Mouse (Mus musculus): ENCODE measurements around the gene Kif2a.

Gene Kif2a

DNA sequence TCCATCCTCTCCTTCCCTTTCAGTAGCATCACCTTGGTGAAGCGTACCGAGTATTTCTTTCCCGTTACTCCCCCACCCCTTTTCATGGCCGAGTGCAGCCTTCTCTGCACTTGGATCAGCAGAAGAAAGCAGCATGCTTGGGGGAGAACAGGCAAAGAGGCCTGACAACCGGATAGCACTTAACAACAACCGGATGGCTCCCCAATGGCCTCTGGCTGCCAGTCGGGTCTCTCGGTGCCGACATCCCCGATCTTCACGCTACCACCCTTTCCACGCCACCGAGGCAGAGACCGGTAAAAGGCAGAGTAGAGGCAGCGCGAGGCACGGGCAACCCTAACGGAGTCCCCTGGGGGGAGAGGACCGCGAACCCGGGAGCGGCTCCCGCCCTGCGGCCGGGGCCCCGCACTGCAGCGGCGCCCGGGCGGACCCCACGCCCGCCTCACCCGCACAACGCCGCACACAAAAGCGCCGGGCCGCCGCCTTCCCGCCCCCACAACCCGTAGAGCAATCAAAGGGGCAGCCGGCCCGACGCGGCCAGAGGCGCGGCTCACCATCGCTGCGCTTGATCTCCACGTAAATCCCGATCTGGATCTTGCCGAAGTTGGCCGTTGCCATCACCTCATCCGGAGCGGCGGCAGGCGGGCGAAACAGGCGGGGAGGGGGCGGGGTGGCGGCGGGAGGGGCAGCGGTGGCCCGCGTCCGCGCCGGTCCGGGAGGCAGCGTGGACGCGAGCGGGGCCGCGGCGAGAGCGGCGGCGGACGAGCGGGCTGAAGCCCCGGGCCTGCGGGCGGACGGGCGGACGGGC is at the start of gene Kif2a:
Kif2a (minus strand) TSS at position 666 of the 805 bp plus-strand sequence.
- DNase-seq (ENCODE audit: low spot score) = no peak

DNA sequence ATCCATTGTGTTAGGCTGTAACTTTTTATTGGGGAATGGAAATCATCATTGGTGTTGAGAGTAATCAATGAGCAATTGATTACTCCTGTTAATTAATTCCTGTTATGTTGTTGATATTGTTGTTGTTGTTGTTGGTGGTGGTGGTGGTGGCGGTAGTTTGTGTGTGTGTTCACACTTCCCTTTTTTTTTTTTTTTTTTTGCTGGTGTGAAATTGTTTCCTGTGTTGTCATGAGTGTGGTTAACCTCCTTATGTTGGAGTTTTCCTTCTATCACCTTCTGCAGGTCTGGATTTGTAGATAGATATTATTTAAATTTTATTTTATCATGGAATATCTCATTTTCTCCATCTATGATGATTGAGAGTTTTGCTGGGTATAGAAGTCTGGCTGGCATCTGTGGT is 47.1 kb upstream of the Kif2a start:
- DNase-seq (ENCODE audit: low spot score) = no peak

DNA sequence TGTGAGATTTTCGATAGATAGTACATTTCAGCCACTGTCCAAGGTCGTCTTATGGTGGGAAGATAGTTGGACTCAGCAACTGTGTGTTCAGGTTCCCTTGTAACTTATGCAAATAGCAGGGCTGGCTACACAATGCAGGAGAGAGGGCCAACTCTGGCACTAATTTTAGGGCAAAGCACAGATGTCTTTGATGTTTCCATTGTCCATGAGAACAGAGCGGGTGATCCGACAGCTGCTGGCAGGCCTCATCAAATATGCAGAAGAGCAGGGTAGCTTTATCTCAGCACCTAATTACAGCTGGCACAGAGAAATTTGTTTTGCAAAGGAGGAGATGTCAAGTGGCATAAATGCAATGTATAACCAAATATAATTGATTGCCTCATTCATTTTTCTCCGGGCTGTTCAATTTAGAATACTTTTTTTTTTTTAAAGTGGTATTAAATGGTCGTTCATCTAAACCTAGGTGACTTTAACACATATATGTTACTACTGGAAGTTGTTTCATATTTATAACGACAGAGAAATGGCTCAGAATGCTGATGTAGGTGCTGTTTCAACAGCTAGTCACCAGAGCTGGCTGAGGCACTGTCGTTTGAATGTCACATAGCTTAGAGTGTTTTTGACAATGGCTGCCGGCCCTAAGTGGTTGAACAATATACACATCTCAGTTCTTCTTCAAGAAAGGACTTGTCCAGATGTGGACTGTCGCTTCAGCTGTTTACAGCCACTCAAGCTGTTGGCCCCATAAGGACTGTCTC is 43.4 kb upstream of the Kif2a start:
- no peak for DNase-seq (ENCODE audit: low spot score)

DNA sequence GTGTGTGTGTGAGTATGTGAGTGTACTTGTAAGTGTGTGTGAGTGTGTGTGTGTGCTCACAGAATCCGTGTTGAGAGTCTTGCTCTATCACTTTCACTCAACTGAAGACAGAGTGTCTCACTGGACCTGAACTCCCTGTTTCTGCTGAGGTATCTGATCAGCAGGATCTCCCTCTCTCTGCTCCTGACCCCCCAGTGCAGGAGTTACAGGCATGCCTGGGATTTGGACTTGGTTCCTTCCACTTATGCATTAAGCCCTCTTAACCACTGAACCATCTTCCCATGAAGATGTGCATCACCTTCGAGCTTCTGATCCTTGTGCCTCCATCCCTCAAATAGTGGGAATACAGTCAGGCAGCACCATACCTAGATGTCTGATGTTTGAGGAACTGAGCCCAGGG is 42.3 kb upstream of the Kif2a start:
- DNase-seq (ENCODE audit: low spot score) = no peak

DNA sequence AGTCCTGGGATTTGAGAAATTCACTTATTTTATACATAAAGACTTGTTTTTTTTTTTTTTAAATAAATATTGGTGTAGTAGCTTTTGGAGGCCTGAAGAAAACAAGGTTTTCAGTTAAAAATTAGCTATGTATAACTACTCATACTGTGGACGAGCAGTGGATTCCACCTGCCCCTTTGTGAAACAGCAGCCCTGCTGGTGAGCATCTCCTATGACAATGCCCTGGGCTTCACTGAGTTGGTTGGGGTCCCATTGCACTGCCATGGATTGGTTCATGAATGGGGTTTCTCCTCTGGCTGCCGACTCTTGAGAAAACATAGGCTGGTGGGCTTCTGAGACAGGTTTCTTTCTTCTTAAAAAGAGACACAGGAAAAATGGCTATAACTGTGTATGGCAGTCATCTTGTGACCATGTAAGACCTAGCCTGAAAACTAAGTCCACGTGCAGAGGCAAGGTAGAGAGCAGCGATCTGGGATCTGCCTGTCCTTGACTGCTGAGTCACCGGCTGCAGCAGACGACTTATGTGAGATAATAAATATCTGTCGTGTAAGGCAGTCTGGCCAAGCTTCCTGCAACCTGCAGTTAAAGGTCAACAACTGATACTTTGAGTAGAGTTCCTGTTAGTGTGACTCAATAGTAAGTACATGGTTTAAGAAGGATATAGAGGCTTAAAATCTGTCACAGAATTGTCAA is 41.3 kb upstream of the Kif2a start:
- no peak for DNase-seq (ENCODE audit: low spot score)

DNA sequence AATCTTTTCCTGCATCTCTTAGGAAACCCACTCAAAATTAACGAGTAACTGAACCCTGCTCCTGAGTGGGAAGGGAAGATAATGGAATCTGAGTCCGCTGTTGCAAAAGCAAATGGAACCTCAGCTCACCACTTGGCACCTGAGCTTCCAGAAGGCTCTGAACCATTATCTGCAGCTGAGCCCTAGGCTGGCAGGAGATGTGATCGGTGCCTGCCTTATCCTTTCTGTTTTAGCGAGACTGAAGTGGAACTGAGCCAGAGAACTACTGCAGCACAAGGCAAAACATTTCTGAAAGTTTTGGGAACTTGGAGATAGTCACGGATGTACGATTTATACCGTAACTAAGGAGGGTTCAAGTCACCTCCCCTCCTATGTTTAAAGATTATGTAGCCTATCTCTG is 38.2 kb upstream of the Kif2a start:
- no peak for DNase-seq (ENCODE audit: low spot score)

DNA sequence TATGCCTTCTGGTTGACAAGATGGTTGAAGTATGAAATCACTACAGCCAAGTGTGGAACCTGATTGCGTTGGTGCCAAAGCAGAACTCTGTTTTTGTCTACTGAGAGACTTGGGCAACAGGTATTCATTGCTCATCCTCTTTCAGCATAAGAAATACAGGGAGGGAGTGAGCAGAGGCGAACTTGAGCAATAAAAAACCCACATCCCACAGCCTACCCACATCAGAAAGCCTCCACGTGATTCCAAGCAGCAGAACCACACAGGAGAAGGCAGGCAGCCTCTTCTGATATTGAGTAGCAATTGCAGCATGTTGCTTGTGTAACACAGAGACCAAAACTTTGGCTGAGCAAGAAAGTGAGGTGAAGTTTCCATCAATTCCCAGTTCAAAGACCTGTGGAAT is 37.5 kb upstream of the Kif2a start:
- no peak for DNase-seq (ENCODE audit: low spot score)

DNA sequence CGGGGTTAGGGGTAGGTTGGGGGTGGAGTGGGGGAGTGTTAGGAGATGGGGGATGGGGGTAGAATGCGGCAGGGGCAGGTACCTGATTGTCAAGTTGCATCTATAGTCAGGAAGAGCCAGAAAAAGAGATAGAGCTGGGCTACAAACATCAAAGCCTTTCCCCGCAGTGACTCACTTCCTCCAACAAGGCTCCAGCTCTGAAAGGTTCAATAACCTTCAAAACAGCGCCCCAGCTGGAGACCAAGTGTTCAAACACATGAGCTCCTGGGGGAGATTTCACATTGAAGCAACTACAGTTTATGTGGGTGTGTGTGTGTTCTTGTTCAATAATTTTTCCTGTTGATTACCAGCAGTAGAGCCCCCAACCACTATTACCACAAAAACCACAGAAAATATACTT is 34.4 kb upstream of the Kif2a start:
- no peak for DNase-seq (ENCODE audit: low spot score)

DNA sequence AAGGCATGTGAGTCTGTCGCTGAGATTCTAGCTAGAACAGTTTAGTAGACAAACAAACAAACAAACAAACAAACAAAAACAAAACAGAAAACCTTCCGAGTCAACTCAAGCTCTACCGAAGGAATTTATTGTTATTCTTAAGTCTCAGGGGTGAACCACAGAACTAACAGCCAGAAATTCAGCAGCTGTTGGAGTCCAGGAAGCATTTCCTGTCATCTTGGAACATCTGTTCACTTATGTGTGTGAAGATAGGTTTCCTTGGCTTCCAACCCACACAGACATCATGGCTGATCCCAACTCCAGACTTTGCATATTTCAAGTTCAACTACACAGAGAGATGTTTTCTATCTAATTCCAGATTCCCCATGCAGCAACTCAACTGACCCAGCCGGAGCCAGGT is 32.6 kb upstream of the Kif2a start:
- no peak for DNase-seq (ENCODE audit: low spot score)

DNA sequence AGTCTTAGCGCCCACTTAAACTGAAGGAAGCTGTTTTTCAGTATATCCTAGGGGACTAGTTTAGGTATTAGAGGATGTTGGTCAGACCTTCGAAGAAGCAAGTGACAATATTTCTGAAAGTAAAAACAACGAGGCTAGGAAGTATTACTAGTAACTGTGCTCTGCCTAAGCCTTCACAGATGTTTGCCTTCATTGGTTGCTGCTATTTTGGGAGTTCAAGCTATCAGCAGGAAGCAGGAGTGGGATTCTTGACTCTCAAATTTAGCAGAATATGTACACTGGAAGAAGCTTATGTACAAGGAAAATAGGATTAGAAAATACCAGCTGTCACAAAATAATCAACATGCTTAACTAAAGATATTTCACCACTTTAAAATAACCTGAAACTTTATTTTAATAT is 29.4 kb upstream of the Kif2a start:
- no peak for DNase-seq (ENCODE audit: low spot score)

DNA sequence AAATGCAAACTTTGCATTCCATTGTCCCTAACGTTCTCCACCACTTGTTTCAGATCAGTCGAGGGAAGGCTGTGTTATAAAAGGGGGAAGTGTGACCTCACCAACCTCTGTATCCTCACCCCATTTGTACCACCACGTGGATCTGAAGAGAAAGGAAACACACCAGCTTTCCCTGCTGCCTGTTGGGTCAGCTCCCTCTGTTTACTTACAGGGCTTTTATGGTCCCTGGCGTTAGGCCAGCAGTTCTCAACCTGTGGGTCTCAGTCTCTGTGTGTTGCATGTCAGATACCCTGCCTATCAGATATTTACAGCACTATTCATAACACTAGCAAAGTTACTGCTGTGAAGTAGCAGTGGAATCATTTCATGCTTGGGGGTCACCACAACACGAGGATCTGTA is 22.3 kb upstream of the Kif2a start:
- no peak for DNase-seq (ENCODE audit: low spot score)

DNA sequence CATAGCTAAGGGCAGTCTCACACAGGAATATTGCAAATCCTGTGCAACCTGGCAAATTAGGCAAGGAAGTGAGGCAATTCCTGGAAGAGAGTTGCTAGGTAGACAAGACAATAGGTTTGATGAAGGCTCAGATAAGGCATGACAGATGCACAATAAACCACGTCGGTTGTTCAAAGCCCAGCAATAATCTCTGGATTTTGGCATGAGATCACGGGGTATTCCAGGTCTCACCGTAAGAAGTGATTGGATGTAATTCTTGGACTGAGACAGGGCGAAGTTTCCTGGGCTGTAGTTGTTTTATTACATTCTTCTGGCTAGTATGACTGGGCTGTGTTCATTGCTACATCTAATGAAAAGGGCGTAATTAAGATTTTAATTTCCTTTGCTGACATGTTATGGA is 20.6 kb upstream of the Kif2a start:
- no peak for DNase-seq (ENCODE audit: low spot score)

DNA sequence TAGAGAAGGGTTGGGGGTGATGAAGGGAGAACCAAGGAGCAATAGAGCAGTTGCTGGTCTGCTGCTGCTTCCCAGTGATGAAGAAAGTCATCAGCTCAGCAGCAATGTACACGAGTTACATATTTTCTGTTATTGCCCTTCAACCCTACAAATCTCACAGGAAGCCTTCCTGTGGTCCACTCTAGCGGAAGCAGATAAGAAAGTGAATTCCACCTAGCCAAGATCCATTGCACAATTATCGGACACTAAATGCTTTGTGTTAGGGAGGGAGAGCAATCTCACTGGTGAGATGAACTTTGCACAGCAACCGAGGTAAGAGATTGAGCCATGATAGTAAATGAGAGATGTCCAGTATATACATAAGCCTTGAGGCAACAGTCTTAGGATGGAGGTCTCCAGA is 17.6 kb upstream of the Kif2a start:
- DNase-seq (ENCODE audit: low spot score) = no peak

DNA sequence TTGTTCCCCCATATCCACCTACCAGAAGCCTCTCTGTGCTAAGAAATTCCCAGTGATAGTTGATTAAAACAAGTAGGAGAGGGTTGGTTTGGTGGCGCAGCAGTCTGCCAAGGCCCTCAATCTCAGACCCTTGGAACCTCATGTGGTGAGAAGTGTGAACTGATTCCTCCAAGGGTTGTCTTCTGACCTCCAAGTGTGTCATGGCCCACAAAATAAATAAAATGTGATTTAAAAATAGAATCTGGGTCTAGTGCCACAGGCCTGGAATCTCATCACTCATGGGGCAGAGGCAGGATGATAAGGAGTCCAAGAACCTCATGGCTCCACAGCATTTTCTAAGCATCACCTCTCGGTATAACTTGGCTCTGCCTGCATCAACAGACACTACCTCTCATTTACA is 16.4 kb upstream of the Kif2a start:
- DNase-seq (ENCODE audit: low spot score) = no peak

DNA sequence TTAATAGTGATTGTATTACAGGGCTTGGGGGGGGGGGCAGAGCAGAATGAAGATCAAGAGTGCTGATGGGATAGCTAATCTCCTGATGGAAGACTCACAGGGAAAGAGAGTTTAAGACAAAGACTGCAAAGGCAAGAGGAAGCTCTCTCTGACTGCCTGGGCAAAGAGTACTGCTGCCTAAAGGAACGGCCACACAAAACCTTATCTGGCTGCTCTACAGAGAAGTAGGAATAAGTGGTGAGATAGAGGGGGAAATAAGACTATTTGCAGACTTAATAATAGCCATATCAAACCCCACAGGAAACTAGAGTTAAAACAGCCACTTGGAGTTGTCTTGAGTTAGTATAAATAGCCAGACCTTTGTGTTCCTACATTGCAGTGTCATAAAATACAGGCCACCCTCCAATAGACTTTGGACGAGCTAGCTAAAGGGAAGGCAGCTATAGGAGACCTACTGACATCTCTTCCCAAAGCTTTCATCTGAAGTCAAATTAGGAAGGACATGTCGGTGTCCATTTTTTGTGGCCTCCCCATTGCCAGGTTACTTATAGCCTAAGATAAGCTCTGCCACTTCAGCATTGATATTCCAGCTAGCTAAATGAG is 13.7 kb upstream of the Kif2a start:
- no peak for DNase-seq (ENCODE audit: low spot score)

DNA sequence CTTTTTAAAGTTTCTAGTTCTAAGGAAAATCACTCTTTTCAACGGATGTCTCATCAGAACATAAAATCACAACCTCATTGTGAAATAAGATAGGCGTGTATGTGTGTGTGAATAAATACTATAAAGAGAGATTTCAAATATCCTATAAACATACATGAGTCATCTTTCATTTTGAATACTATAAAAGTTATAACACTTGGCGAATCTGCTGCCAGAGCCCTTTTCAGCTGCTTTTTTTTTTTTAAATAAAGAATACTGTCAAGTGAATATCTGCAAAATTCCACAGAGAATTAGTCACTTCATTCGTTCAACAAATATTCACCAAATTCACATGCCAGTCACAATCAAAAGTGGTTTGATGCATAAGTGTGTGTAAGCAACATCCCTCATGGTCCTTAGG is 13.2 kb upstream of the Kif2a start:
- no peak for DNase-seq (ENCODE audit: low spot score)

DNA sequence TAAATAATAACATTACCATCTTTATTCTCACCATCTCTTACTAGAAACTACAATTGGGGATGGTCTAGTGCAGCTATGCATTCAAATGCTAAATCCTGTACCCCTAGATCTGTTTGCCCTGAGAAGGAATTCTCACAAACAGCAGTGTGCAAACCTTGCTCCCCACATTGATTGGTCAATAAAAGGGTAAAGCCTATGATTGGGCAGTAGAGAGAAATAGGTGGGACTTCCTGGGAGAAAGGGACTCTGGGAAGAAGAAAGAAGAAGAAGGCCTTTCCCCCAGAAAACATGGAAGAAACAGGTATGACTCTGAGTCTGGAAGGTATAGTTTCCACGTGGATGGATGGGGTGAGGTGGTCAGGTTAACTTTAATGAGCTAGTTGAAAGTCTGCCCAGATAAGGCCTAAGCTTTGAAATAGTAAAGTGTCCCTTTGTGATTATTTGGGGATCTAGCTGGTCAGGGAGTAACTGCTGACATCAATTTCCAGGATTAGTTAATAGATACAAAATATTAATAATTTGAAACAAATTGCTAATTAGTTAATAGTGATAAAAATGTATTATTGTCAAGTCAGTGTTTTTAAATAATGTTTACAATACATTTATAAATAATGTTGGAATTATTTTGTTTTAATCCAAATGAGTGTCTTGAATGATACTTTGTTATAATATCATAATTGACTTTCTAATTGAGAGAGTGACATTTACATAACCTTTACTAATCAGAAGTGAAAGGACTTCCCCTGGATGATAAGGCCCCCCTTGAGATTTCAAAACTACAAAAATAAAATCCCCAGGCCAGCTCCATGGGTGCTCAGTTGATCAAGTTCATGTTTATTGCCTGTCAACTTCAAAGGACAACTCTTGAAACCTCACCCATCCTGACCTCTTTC is 12.3 kb upstream of the Kif2a start:
- no peak for DNase-seq (ENCODE audit: low spot score)

DNA sequence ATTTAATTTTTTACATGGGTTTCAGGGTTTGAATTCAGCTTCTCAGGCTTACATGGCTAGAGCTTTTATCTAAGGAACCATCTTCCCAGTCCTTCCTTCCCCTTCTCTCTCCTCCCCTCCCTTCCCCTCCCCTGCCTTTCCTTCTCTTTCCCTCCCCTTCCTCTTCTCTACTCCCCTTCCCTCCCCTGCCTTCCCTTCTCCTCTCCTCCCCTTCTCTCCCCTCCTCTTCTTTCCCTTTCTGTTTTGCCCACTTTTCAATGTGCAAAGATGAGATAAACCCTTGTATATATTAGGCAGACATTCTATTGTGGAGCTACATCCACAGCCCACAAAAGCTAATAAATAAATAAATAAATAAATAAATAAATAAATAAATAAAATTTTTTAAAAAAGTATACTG is 9.3 kb upstream of the Kif2a start:
- DNase-seq (ENCODE audit: low spot score) = no peak

DNA sequence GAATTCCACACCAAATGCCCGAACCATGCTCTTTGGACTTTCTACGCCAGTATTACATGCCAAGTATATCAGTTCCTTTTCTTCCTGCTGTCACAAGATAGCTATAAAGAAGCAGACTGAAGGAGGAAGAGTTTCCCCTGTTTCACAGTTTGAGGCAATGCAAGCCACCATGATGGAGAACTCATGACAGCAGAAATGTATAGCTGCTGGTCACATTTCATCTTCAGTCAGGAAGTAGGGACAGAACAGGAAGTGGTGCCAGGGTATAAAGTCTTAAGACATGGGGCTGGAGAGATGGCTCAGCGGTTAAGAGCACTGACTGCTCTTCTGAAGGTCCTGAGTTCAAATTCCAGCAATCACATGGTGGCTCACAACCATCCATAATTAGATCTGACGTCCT is 5.3 kb upstream of the Kif2a start:
- DNase-seq (ENCODE audit: low spot score) = no peak

DNA sequence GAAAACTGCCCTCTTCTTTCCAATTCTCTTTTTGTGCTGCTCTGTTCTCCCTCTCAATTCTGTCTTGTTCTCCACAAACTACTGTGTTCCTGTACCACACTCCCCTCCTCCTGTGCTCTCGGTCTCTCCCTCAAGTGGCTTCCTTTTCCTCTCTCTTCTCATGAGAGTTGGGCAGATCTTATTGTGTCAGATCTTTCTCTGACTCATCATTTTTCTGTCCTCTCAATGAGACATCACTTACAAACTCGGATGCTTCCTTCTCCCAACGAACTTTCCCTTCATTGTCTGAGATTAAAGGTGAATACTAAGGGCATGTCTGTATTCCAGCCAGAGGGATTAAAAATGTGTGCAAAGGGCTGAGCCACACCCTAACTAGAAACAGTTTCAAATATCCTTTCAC is 3.7 kb upstream of the Kif2a start:
- DNase-seq (ENCODE audit: low spot score) = no peak

DNA sequence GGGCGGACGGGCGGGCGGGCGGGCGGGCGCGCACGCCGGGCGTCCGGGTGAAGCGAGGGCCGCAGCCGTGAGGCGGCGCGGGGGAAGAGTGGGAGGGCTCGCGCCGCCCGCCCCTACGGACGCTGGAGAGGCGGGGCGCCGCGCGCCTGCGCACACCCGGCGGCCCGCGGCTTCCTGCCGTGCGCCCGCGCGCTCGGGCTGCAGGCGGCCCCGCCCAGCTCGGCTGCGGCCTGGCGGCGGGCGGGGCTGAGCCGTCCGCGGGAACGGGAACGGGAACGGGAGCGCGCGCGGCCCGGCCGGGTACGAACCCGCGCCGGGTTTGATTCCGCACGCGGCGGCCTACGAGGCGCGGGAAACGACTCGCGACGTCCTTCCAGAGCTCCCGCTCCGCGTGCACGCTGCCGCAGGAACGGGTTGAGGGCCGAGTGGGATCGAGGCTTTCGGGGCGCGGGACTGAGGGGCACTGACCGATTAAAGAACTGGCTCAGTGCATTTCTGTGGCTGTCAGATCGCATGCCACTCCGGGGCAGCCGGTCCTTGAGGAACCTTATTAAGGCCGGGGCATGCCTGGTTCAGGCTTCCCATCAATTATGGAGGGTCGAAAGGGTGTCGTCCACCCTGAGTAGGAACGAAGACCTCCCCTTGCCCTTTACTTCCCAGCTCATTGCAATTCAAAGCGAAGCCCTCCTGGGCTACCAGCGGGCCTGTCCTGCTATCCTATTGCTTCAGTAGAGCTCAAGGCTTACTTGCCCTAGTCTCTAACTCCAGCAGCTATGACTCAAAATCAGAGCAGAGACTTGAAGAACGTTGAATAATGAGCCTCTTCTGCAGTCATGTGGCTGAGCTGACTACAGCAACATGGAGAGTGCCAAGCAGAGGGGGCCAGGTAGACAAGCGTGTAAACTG is 593 bp upstream of the Kif2a start:
- no peak for DNase-seq (ENCODE audit: low spot score)

All from layer of hippocampus, adult 9-10 months (tissue).